ENCODE assay signal across 24 mouse cellular contexts in the genomic region with DNA sequence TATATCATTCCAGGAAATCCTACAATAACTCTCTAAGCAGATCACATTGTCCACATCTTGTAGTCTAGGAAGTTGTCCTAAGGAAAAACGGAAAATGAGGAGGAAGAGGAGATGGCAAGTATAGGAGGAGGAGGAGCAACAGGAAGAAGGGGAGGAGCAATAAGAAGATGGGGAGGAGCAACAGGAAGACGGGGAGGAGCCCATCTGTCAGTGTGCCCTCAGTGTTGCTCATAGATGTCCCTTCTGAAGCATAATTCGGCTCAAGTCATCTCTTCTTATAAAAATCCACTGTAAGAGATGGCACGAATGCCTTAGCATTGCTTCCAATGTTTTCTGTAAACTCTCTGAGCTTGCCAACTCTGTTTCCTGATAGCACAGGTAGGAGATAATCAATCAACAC.
"Had no signal": no experiment of that assay in that cellular context is flagged by ENCODE, and none has a peak within 500 bp of the region (broad histone marks: within the 10 kb centered on the region; RNA-seq: fewer than 3 reads in every experiment).

No protein-coding gene starts in this region.

- H3K4me2 ChIP-seq: heart, embryonic 12.5 days; hindbrain, embryonic 12.5 days; hindbrain, embryonic 14.5 days; intestine, embryonic 15.5 days; limb, embryonic 12.5 days had no signal

- H3K27me3 ChIP-seq: heart, embryonic 12.5 days; intestine, embryonic 15.5 days; limb, embryonic 12.5 days had no signal

- H3K4me1 ChIP-seq: intestine, embryonic 15.5 days had no signal

- ATAC-seq: hindbrain, embryonic 16.5 days; inflammation-experienced regulatory T-cells, adult 6 months; intestine, embryonic 15.5 days; intestine, postnatal 0 days had no signal

- H3K9ac ChIP-seq: heart, embryonic 12.5 days; hindbrain, embryonic 12.5 days; hindbrain, embryonic 14.5 days; intestine, embryonic 15.5 days; limb, embryonic 12.5 days had no signal

- H3K9me3 ChIP-seq: heart, embryonic 10.5 days; hindbrain, embryonic 10.5 days; hindbrain, embryonic 12.5 days; intestine, embryonic 15.5 days; limb, embryonic 10.5 days; limb, embryonic 12.5 days had no signal

- H3K4me3 ChIP-seq: gastrocnemius, adult 2 months; heart, embryonic 10.5 days; heart, embryonic 12.5 days; hindbrain, embryonic 10.5 days; hindbrain, embryonic 12.5 days; intestine, embryonic 15.5 days; layer of hippocampus, adult 2 months; left cerebral cortex, adult 2 months; limb, embryonic 10.5 days; limb, embryonic 12.5 days had no signal

- DNase-seq: gastrocnemius, adult 2 months; gastrocnemius, postnatal 10 days; gastrocnemius, postnatal 25 days; heart, postnatal 10 days; heart, postnatal 4 days; kidney, adult 18-20 months; kidney, adult 8-10 months; kidney, postnatal 10 days; kidney, postnatal 25 days; kidney, postnatal 4 days; liver had no signal

- H3K27ac ChIP-seq: gastrocnemius, adult 2 months; heart, embryonic 10.5 days; hindbrain, embryonic 10.5 days; hindbrain, embryonic 12.5 days; hindbrain, embryonic 14.5 days; intestine, embryonic 15.5 days; layer of hippocampus, adult 2 months; left cerebral cortex, adult 2 months; limb, embryonic 10.5 days had no signal

- H3K36me3 ChIP-seq: heart, embryonic 10.5 days; heart, embryonic 12.5 days; hindbrain, embryonic 10.5 days; hindbrain, embryonic 12.5 days; intestine, embryonic 15.5 days; limb, embryonic 10.5 days; limb, embryonic 12.5 days had no signal
